ENCODE assay signal across 8 mouse cellular contexts in the genomic region with DNA sequence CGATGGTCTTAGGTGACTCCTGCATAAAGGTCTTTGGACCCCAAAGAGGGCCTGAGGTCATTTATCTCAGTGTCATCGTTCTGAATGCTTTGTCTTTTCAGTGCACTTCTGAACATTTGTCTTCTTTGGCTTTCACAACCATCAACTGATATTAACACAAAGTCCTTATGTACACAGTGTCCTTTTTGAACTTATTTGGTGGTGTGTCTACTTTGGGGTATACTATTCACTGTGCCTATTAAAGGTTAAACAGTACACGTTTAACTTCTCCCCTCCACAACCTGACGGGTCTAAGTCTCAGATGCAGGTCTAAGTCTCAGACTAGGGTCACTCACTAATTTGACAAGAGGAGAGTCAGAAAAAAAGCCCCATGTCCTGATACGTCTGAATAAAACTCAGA. TPM values are rescaled to one million over a fixed set of nuclear protein-coding genes. Genes with fewer than 3 reads are reported as not detected.
DNase-seq lines count a peak whose midpoint lies in the region; ATAC-seq and TF ChIP-seq lines count a peak whose summit lies in the region.

No protein-coding gene starts in this region.

- intact Hi-C loops in heart, postnatal 25 days (cut with DNase I), result loop anchor here (10.0 kb wide), 1 partner anchor 276 kb away; a partner anchor contains a TSS

- peak overlapping the region; percentile 76 for H3K9ac ChIP-seq in heart, embryonic 14.5 days (ENCODE audit: low read length)
- peak overlapping the region; percentile 88 for H3K9ac ChIP-seq in ES-E14 (ENCODE audit: insufficient read depth, low read depth, low read length, poor library complexity, severe bottlenecking)

- no peaks in the 10 kb centered on the region for H3K27me3 ChIP-seq in heart, embryonic 14.5 days (ENCODE audit: control insufficient read depth, insufficient read depth, low read length)
- H3K27me3 ChIP-seq in hindbrain, embryonic 10.5 days (ENCODE audit: insufficient read depth, poor library complexity, severe bottlenecking), result no peaks in the 10 kb centered on the region
- H3K27me3 ChIP-seq in midbrain, embryonic 10.5 days (ENCODE audit: low read depth, poor library complexity, severe bottlenecking), result no peaks in the 10 kb centered on the region

- WGBS in heart, embryonic 14.5 days, result 14% methylated on average over 5 of the region's 5 CpGs
- WGBS in hindbrain, embryonic 10.5 days, result 18% methylated on average over 5 of the region's 5 CpGs
- WGBS in midbrain, embryonic 10.5 days, result 21% methylated on average over 5 of the region's 5 CpGs

- no peak for ATAC-seq in heart, embryonic 14.5 days (ENCODE audit: insufficient number of reproducible peaks, insufficient read depth, low FRiP score, low read depth)
- no peak for ATAC-seq in CD4-positive, CD25-positive, alpha-beta regulatory T cell, adult 4 months

- H3K4me1 ChIP-seq in heart, embryonic 14.5 days (ENCODE audit: control insufficient read depth in 2 of 2, insufficient read depth in 2 of 2, low read length in 2 of 2), result peaks cover 5 to 40% of the 10 kb centered on the region in 2 experiments
- peaks cover 4 to 6% of the 10 kb centered on the region in 2 experiments; a peak in 3 of 4 replicates for H3K4me1 ChIP-seq in ES-E14 (ENCODE audit: control insufficient read depth in 2 of 2, insufficient read depth in 2 of 2, low read length in 2 of 2, poor library complexity in 1 of 2)
- peaks cover 43% of the 10 kb centered on the region for H3K4me1 ChIP-seq in hindbrain, embryonic 10.5 days (replicated peaks)
- peaks cover 41% of the 10 kb centered on the region for H3K4me1 ChIP-seq in midbrain, embryonic 10.5 days

- DNase-seq in heart, postnatal 25 days (ENCODE audit: low spot score), result no peak
- DNase-seq in ES-E14 (ENCODE audit: low read depth, low spot score), result no peak
- no peak for DNase-seq in hindbrain, embryonic 10.5 days (ENCODE audit: low spot score)
- no peak for DNase-seq in midbrain, embryonic 10.5 days (ENCODE audit: low spot score)
- DNase-seq in left cerebral cortex, adult 11 months (ENCODE audit: low spot score), result no peak
- no peak for DNase-seq in thymus, postnatal 4 days

- peak overlapping the region; percentile 70 for H3K4me2 ChIP-seq in heart, embryonic 14.5 days (ENCODE audit: low read length)

- no peaks in the 10 kb centered on the region for H3K9me3 ChIP-seq in heart, embryonic 14.5 days (ENCODE audit: control insufficient read depth, low read length)
- H3K9me3 ChIP-seq in ES-E14 (ENCODE audit: control insufficient read depth, insufficient read depth, low read depth, low read length), result no peaks in the 10 kb centered on the region
- H3K9me3 ChIP-seq in hindbrain, embryonic 10.5 days, result no peaks in the 10 kb centered on the region
- no peaks in the 10 kb centered on the region for H3K9me3 ChIP-seq in midbrain, embryonic 10.5 days (replicated peaks)

- H3K27ac ChIP-seq in heart, embryonic 14.5 days (replicated peaks in 1 of 2; ENCODE audit: control insufficient read depth in 1 of 2, insufficient read depth in 1 of 2, low read depth in 2 of 2, low read length in 2 of 2), result peak overlapping the region; percentile 93 to 96
- no peak overlapping the region; the same call in 1 of the 2 replicates for H3K27ac ChIP-seq in ES-E14 (ENCODE audit: insufficient read depth, low read depth, low read length, poor library complexity, severe bottlenecking)
- peak overlapping the region; percentile 96 for H3K27ac ChIP-seq in hindbrain, embryonic 10.5 days
- peak overlapping the region; percentile 97 for H3K27ac ChIP-seq in midbrain, embryonic 10.5 days (replicated peaks)

- peaks cover 38% of the 10 kb centered on the region for H3K36me3 ChIP-seq in heart, embryonic 14.5 days (ENCODE audit: control insufficient read depth, insufficient read depth, low read length)
- H3K36me3 ChIP-seq in ES-E14 (ENCODE audit: control insufficient read depth, insufficient read depth, low read length, poor library complexity, severe bottlenecking), result peaks cover 8% of the 10 kb centered on the region
- H3K36me3 ChIP-seq in hindbrain, embryonic 10.5 days, result peaks cover 45% of the 10 kb centered on the region
- H3K36me3 ChIP-seq in midbrain, embryonic 10.5 days, result peaks cover 48% of the 10 kb centered on the region

- peak overlapping the region; percentile 87 to 99 for H3K4me3 ChIP-seq in heart, embryonic 14.5 days (ENCODE audit: control insufficient read depth in 1 of 2, insufficient read depth in 1 of 2, low read depth in 1 of 2, low read length in 2 of 2)
- H3K4me3 ChIP-seq in ES-E14 (ENCODE audit: insufficient read depth in 1 of 2, low read depth in 1 of 2, low read length in 2 of 2, poor library complexity in 1 of 2, severe bottlenecking in 1 of 2), result peak overlapping the region; percentile 79 to 85
- peak overlapping the region; percentile 87 for H3K4me3 ChIP-seq in hindbrain, embryonic 10.5 days
- peak overlapping the region; percentile 92 for H3K4me3 ChIP-seq in midbrain, embryonic 10.5 days

- in situ Hi-C loops in ES-E14 (cut with MboI; ENCODE audit: low sequenced_read_pairs in 2 of 2, unreplicated experiment in 2 of 2), result no loop called here

TF ChIP-seq in ES-E14, 5 proteins besides CTCF, POLR2A, EP300 and RAD21:
- TF ChIP-seq MAFK (IDR thresholded peaks at IDR 0.05; ENCODE audit: insufficient read depth, low read depth, low read length) (no peak), HCFC1 (IDR thresholded peaks at IDR 0.05; ENCODE audit: borderline replicate concordance, insufficient read depth, low read length) (no peak), CHD2 (IDR thresholded peaks at IDR 0.05; ENCODE audit: low read depth, low read length) (no peak), ZNF384 (IDR thresholded peaks at IDR 0.05; ENCODE audit: low read depth, low read length) (no peak)

RNA-seq across cellular contexts. Expression of a gene that starts 1.0 kb away (rescaled TPM):
- 34.1 and 36.1 TPM in 2 replicates for polyA plus RNA-seq in heart, embryonic 14.5 days (2014; fragmentation: Nextera tagmentation; extraction: Ambion mirVana)
- total RNA-seq in heart, postnatal 25 days (2021), result 1 to 10 TPM; 7.1 TPM
- total RNA-seq in ES-E14 (2012; rRNA removed), result 27.8 and 35.0 TPM in 2 replicates
- polyA plus RNA-seq in hindbrain, embryonic 10.5 days (2016; fragmentation: Nextera tagmentation; extraction: Ambion mirVana), result 41.0 and 49.0 TPM in 2 replicates
- 51.9 and 54.3 TPM in 2 replicates for polyA plus RNA-seq in midbrain, embryonic 10.5 days (2016; fragmentation: Nextera tagmentation; extraction: Ambion mirVana)
- 10 to 100 TPM; 14.8 to 22.1 TPM for polyA plus RNA-seq in CD4-positive, CD25-positive, alpha-beta regulatory T cell, adult 4 months (2017; shearing (Covaris generic))

RNA-seq across cellular contexts. Expression of a gene that starts 1.1 kb away (rescaled TPM):
- 31.4 and 33.0 TPM in 2 replicates for polyA plus RNA-seq in heart, embryonic 14.5 days (2014; fragmentation: Nextera tagmentation; extraction: Ambion mirVana)
- 10 to 100 TPM; 19.4 to 23.9 TPM for total RNA-seq in heart, postnatal 25 days (2021)
- total RNA-seq in ES-E14 (2012; rRNA removed), result 9.4 and 9.6 TPM in 2 replicates
- 25.1 and 26.1 TPM in 2 replicates for polyA plus RNA-seq in hindbrain, embryonic 10.5 days (2016; fragmentation: Nextera tagmentation; extraction: Ambion mirVana)
- polyA plus RNA-seq in midbrain, embryonic 10.5 days (2016; fragmentation: Nextera tagmentation; extraction: Ambion mirVana), result 25.3 and 30.4 TPM in 2 replicates
- polyA plus RNA-seq in CD4-positive, CD25-positive, alpha-beta regulatory T cell, adult 4 months (2017; shearing (Covaris generic)), result 1 to 10 TPM; 7.2 to 8.4 TPM

RNA-seq across cellular contexts. Expression of a gene that starts 40.9 kb away (rescaled TPM):
- polyA plus RNA-seq in heart, embryonic 14.5 days (2014; fragmentation: Nextera tagmentation; extraction: Ambion mirVana), result 0.04 and 0.05 TPM in 2 replicates
- total RNA-seq in heart, postnatal 25 days (2021), result not detected
- total RNA-seq in ES-E14 (2012; rRNA removed), result 0.76 and 0.95 TPM in 2 replicates
- polyA plus RNA-seq in hindbrain, embryonic 10.5 days (2016; fragmentation: Nextera tagmentation; extraction: Ambion mirVana), result 0.05 and 0.20 TPM in 2 replicates
- polyA plus RNA-seq in midbrain, embryonic 10.5 days (2016; fragmentation: Nextera tagmentation; extraction: Ambion mirVana), result 0.05 and 0.39 TPM in 2 replicates
- polyA plus RNA-seq in CD4-positive, CD25-positive, alpha-beta regulatory T cell, adult 4 months (2017; shearing (Covaris generic)), result not detected
